Mouse (Mus musculus) MEL (cell line): ENCODE data around the gene Shisal2a. TPM values are rescaled to one million over a fixed set of nuclear protein-coding genes. Genes with fewer than 3 reads are reported as not detected.
"Not testable (repeated sequence)": the region's sequence is repeated elsewhere in the genome, so short reads cannot be mapped to it uniquely, and the experiment has no call there.

Experiments
- DNase-seq: peaks from one replicate; pipeline ENCODE4 v3.0.0; 2011; ENCODE audit warnings: low read depth, low spot score
- H3K27ac ChIP-seq: 2 replicates; pipeline ENCODE4 v1.5.1; 2012; ENCODE audit warnings: low read depth, mild to moderate bottlenecking, control low read depth, low read length, moderate library complexity; ENCODE audit not compliant: control insufficient read depth
- H3K27me3 ChIP-seq, 2 experiments: fragments of 150-350 bp in 1 of 2; sonication (generic) in 1 of 2; 2 replicates each; pipeline ENCODE4 v1.6.1; 2012; ENCODE audit warnings: low read length in 2 of 2, mild to moderate bottlenecking in 2 of 2, improper control_type of control experiment in 1 of 2, moderate library complexity in 1 of 2; ENCODE audit not compliant: insufficient read depth in 2 of 2, control insufficient read depth in 1 of 2
- H3K36me3 ChIP-seq, 2 experiments: 2 replicates each; pipeline ENCODE4 v1.6.1; 2012 to 2014; ENCODE audit warnings: low read length in 2 of 2, improper control_type of control experiment in 1 of 2, inconsistent platforms in 1 of 2, mild to moderate bottlenecking in 1 of 2; ENCODE audit not compliant: insufficient read depth in 2 of 2, control insufficient read depth in 1 of 2
- H3K4me1 ChIP-seq, 2 experiments: fragments of 150-350 bp in 1 of 2; sonication (generic) in 1 of 2; 2 replicates each; pipeline ENCODE4 v1.6.1; 2012; ENCODE audit warnings: low read length in 2 of 2, improper control_type of control experiment in 1 of 2, mild to moderate bottlenecking in 1 of 2; ENCODE audit not compliant: insufficient read depth in 2 of 2, control insufficient read depth in 1 of 2
- H3K4me3 ChIP-seq, 2 experiments: fragments of 150-350 bp in 1 of 2; sonication (generic) in 1 of 2; 2 replicates each; pipeline ENCODE4 v1.5.1; 2012; ENCODE audit warnings: low read depth in 2 of 2, low read length in 2 of 2, mild to moderate bottlenecking in 2 of 2, moderate library complexity in 2 of 2, control low read depth in 1 of 2, improper control_type of control experiment in 1 of 2; ENCODE audit not compliant: control insufficient read depth in 1 of 2, insufficient read depth in 1 of 2
- H3K79me2 ChIP-seq: 2 replicates; pipeline ENCODE4 v1.6.1; 2012; ENCODE audit warnings: mild to moderate bottlenecking, low read length, moderate library complexity; ENCODE audit not compliant: control insufficient read depth, poor library complexity, insufficient read depth
- H3K9ac ChIP-seq: 2 replicates; pipeline ENCODE4 v1.6.1; 2012; ENCODE audit warnings: low read depth, mild to moderate bottlenecking, control low read depth, low read length, moderate library complexity; ENCODE audit not compliant: control insufficient read depth, poor library complexity, severe bottlenecking
- H3K9me3 ChIP-seq: fragments of 150-350 bp; sonication (generic); replicated peaks from 2 replicates; pipeline ENCODE4 v1.6.1; 2012; ENCODE audit warnings: mild to moderate bottlenecking, low read length, improper control_type of control experiment, moderate library complexity; ENCODE audit not compliant: insufficient read depth
- CHD1 ChIP-seq: IDR thresholded peaks from 2 replicates; pipeline ENCODE4 v1.6.1; 2012; ENCODE audit warnings: low read depth, mild to moderate bottlenecking, inconsistent platforms, low read length, improper control_type of control experiment
- CHD2 ChIP-seq: IDR thresholded peaks from 2 replicates; pipeline ENCODE4 v1.6.1; 2011; ENCODE audit warnings: low read length, improper control_type of control experiment
- CTCF ChIP-seq, 3 experiments: IDR thresholded peaks in 2 of 3; conservative IDR thresholded peaks in 1 of 3; 2 replicates each; pipeline ENCODE4 v1.5.1; 2011 to 2012; ENCODE audit warnings: low read length in 3 of 3, low read depth in 2 of 3, mild to moderate bottlenecking in 2 of 3, improper control_type of control experiment in 1 of 3, inconsistent platforms in 1 of 3, mixed read lengths in 1 of 3, moderate library complexity in 1 of 3; ENCODE audit not compliant: control insufficient read depth in 1 of 3, insufficient read depth in 1 of 3, poor library complexity in 1 of 3, severe bottlenecking in 1 of 3
- EP300 ChIP-seq, 2 experiments: IDR thresholded peaks; 2 replicates each; pipeline ENCODE4 v1.6.1; 2011; ENCODE audit warnings: improper control_type of control experiment in 2 of 2, low read length in 2 of 2, low read depth in 1 of 2, mild to moderate bottlenecking in 1 of 2
- GATA1 ChIP-seq: IDR thresholded peaks from 2 replicates; pipeline ENCODE4 v1.6.1; 2011; ENCODE audit warnings: low read depth, low read length, improper control_type of control experiment
- KAT2A ChIP-seq: conservative IDR thresholded peaks from 2 replicates; pipeline ENCODE4 v1.6.1; 2012; ENCODE audit warnings: low read depth, low read length, improper control_type of control experiment, inconsistent platforms
- MAZ ChIP-seq: IDR thresholded peaks from 2 replicates; pipeline ENCODE4 v1.6.1; 2012; ENCODE audit warnings: low read depth, mild to moderate bottlenecking, inconsistent platforms, low read length, improper control_type of control experiment
- MXI1 ChIP-seq: IDR thresholded peaks from 2 replicates; pipeline ENCODE4 v1.6.1; 2011; ENCODE audit warnings: mild to moderate bottlenecking, low read depth, low read length, improper control_type of control experiment
- MYB ChIP-seq: IDR thresholded peaks from 2 replicates; pipeline ENCODE4 v1.6.1; 2011; ENCODE audit warnings: mild to moderate bottlenecking, low read depth, low read length, improper control_type of control experiment
- NRF1 ChIP-seq: IDR thresholded peaks from 2 replicates; pipeline ENCODE4 v1.6.1; 2014; ENCODE audit warnings: low read depth, mild to moderate bottlenecking, inconsistent platforms, low read length, improper control_type of control experiment, moderate library complexity; ENCODE audit not compliant: poor library complexity, insufficient read depth, severe bottlenecking
- POLR2A ChIP-seq, 2 experiments: IDR thresholded peaks; 2 replicates each; pipeline ENCODE4 v1.6.1; 2011 to 2012; ENCODE audit warnings: low read length in 2 of 2, mild to moderate bottlenecking in 2 of 2, control low read depth in 1 of 2, improper control_type of control experiment in 1 of 2, low read depth in 1 of 2, moderate library complexity in 1 of 2; ENCODE audit not compliant: control insufficient read depth in 1 of 2, insufficient read depth in 1 of 2, poor library complexity in 1 of 2
- RAD21 ChIP-seq: IDR thresholded peaks from 2 replicates; pipeline ENCODE4 v1.6.1; 2011; ENCODE audit warnings: mild to moderate bottlenecking, low read depth, low read length, improper control_type of control experiment
- RCOR1 ChIP-seq: IDR thresholded peaks from 2 replicates; pipeline ENCODE4 v1.6.1; 2012; ENCODE audit warnings: low read depth, mild to moderate bottlenecking, inconsistent platforms, low read length, improper control_type of control experiment
- TBP ChIP-seq: IDR thresholded peaks from 2 replicates; pipeline ENCODE4 v1.8.0; 2011; ENCODE audit warnings: low read depth, low read length, improper control_type of control experiment
- TCF12 ChIP-seq: IDR thresholded peaks from 2 replicates; pipeline ENCODE4 v1.6.1; 2014; ENCODE audit warnings: low read depth, mild to moderate bottlenecking, inconsistent platforms, low read length, improper control_type of control experiment, moderate library complexity
- USF1 ChIP-seq: IDR thresholded peaks from 2 replicates; pipeline ENCODE4 v1.6.1; 2014; ENCODE audit warnings: low read depth, mild to moderate bottlenecking, inconsistent platforms, low read length, improper control_type of control experiment, moderate library complexity
- USF2 ChIP-seq, 2 experiments: IDR thresholded peaks; 2 replicates each; pipeline ENCODE4 v1.6.1; 2011 to 2012; ENCODE audit warnings: improper control_type of control experiment in 2 of 2, low read length in 2 of 2, borderline replicate concordance in 1 of 2, inconsistent platforms in 1 of 2, low read depth in 1 of 2, mild to moderate bottlenecking in 1 of 2; ENCODE audit not compliant: insufficient read depth in 1 of 2
- ZNF384 ChIP-seq: IDR thresholded peaks from 2 replicates; pipeline ENCODE4 v1.6.1; 2012; ENCODE audit warnings: low read depth, mild to moderate bottlenecking, inconsistent platforms, low read length, improper control_type of control experiment
- polyA plus RNA-seq, 2 experiments: library from polyadenylated mRNA; stranded (reverse) in 1 of 2; unstranded in 1 of 2; fragments of >175 nt in 1 of 2; fragments of >200 nt in 1 of 2; gene quantifications; 2 replicates each; pipeline versions ENCODE4 v1.2.1 to v1.2.4; 2012; ENCODE audit warnings: low replicate concordance in 2 of 2, low read depth in 1 of 2; ENCODE audit not compliant: insufficient read length in 2 of 2, insufficient read depth in 1 of 2, missing spikeins in 1 of 2
- total RNA-seq: library from RNA; depleted of rRNA; stranded (reverse); fragments of 300-350 nt; gene quantifications from 2 replicates; pipeline ENCODE4 v1.2.3, GENCODE M21; 2012

The Shisal2a gene
- total and polyA plus RNA-seq, 3 experiments, result not detected

DNA sequence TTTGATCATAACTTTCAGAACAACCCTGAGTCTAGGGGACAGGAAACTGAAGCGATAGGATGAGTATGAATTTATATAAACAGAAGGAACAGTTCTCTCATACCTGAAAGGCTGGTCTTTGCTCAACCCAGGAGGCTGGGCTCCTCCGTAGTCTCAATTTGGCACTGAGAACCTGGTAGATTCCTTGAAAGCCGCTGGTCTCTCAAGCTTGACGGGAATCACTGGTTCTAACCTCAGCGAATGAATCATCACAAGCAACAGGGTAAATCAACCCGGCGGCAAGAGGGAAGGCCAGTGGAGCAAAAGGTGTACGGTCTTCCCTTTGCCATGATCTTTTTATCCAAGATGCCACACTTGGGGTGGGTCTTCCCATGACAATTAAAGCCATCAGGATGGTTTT, 25.7 kb downstream of the Shisal2a start:
- Histone ChIP-seq H3K9ac (no peak overlapping the region), H3K27ac (no peak overlapping the region), H3K4me1 (peaks cover 2 to 4% of the 10 kb centered on the region in 2 experiments; a peak in 2 of 4 replicates), H3K36me3 (no peaks in the 10 kb centered on the region; a peak in 1 of 4 replicates), H3K27me3 (0 out of 4 replicates have a peak, but pooled peaks cover 0 to 3% of the 10 kb centered on the region in 2 experiments), H3K9me3 (no peaks in the 10 kb centered on the region), H3K4me3 (no peak overlapping the region), H3K79me2 (no peaks in the 10 kb centered on the region)
- no peak for DNase-seq
- TF ChIP-seq ZNF384, result no peak
- no peak for TF ChIP-seq POLR2A (IDR thresholded peaks at IDR 0.05; ENCODE audit: control insufficient read depth in 1 of 2, insufficient read depth in 1 of 2, low read depth in 1 of 2, low read length in 2 of 2, poor library complexity in 1 of 2)
- TF ChIP-seq KAT2A, result no peak
- TF ChIP-seq NRF1, result no peak
- no peak for TF ChIP-seq TCF12
- no peak for TF ChIP-seq GATA1
- TF ChIP-seq CHD2, result no peak
- no peak for TF ChIP-seq USF2 (IDR thresholded peaks at IDR 0.05; ENCODE audit: borderline replicate concordance in 1 of 2, insufficient read depth in 1 of 2, low read depth in 1 of 2, low read length in 2 of 2)
- no peak for TF ChIP-seq CHD1

- H3K4me1 ChIP-seq, result peaks cover 2 to 13% of the 10 kb centered on the region in 2 experiments; a peak in 2 of 4 replicates
- DNase-seq, result peak; percentile 34
- peak; percentile 36 to 72; a peak in 3 of 4 replicates for TF ChIP-seq EP300 (IDR thresholded peaks at IDR 0.05; ENCODE audit: low read depth in 1 of 2, low read length in 2 of 2)
- TF ChIP-seq GATA1, result peak; percentile 23; the same call in 1 of the 2 replicates
- peak; percentile 64 for TF ChIP-seq TCF12
- TF ChIP-seq MYB, result 0 out of 2 replicates have a peak, but pooled peaks have one; percentile 35
These were observed 29.6 kb downstream of the Shisal2a start for GRCm38 (mm10) chr4:108353591-108353990.

GRCm38 (mm10) chr4:108350819-108351218, 32.3 kb downstream of the Shisal2a start:
- Histone ChIP-seq H3K4me1 (peaks cover 2 to 17% of the 10 kb centered on the region in 2 experiments; a peak in 2 of 4 replicates), H3K9ac (no peak overlapping the region), H3K27me3 (no peaks in the 10 kb centered on the region), H3K36me3 (no peaks in the 10 kb centered on the region; a peak in 1 of 4 replicates), H3K9me3 (no peaks in the 10 kb centered on the region), H3K27ac (no peak overlapping the region), H3K79me2 (no peaks in the 10 kb centered on the region), H3K4me3 (no peak overlapping the region)
- TF ChIP-seq TBP (no peak), MXI1 (no peak), ZNF384 (no peak), CTCF (IDR thresholded peaks at IDR 0.05 in 2 of 3, conservative IDR thresholded peaks at IDR 0.05 in 1 of 3; ENCODE audit: control insufficient read depth in 1 of 3, insufficient read depth in 1 of 3, low read depth in 2 of 3, low read length in 3 of 3, poor library complexity in 1 of 3, severe bottlenecking in 1 of 3) (no peak), RAD21 (no peak), MAZ (no peak), USF1 (no peak), RCOR1 (no peak)
- DNase-seq, result no peak

More at GRCm38 (mm10) chr4:108353591-108353990, 29.6 kb downstream of the Shisal2a start:
- not testable (repeated sequence) for H3K9ac ChIP-seq, H3K27ac ChIP-seq, H3K79me2 ChIP-seq, H3K36me3 ChIP-seq, H3K9me3 ChIP-seq, H3K27me3 ChIP-seq, H3K4me3 ChIP-seq
